Mouse (Mus musculus) activated CD4-positive, CD25-positive, alpha-beta regulatory T cell, adult 4 months (primary cell): ENCODE results near the gene Snrnp40. TPM values are rescaled to one million over a fixed set of nuclear protein-coding genes. Genes with fewer than 3 reads are reported as not detected.

Experiments
- ATAC-seq: one replicate; pipeline ENCODE4 v1.8.0; 2017
- polyA plus RNA-seq, 2 experiments: library from polyadenylated mRNA; unstranded; fragments of 100-300 nt; shearing (Covaris generic); gene quantifications; one replicate each; pipeline ENCODE4 v1.2.1; 2017

Gene Snrnp40
- polyA plus RNA-seq, 2 experiments from 2014 or later: 65.1 to 71.2 TPM

- no peak for ATAC-seq
Observed at GRCm38 (mm10) chr4:130380418-130380817, 20.5 kb downstream of the Snrnp40 start.

GRCm38 (mm10) chr4:130387256-130387655 is 27.3 kb downstream of the Snrnp40 start:
- ATAC-seq: no peak

- no peak for ATAC-seq
Observed at GRCm38 (mm10) chr4:130389496-130389895, 29.6 kb downstream of the Snrnp40 start.

- ATAC-seq: no peak
Observed at GRCm38 (mm10) chr4:130389927-130390326, 30.0 kb downstream of the Snrnp40 start.

- ATAC-seq: no peak
Observed at GRCm38 (mm10) chr4:130391265-130391664, 31.3 kb downstream of the Snrnp40 start.

Other genes with a start within 250 kb of the Snrnp40 start
- not detected for gene Hcrtr1, start 220.8 kb upstream of the Snrnp40 start, polyA plus RNA-seq
- gene Tinagl1, start 185.0 kb upstream of the Snrnp40 start, polyA plus RNA-seq: not detected
- not detected for gene Gm853, start 137.7 kb upstream of the Snrnp40 start, polyA plus RNA-seq
- gene Serinc2, start 80.9 kb upstream of the Snrnp40 start, polyA plus RNA-seq: under 1 TPM; 0.61 to 0.92 TPM
- gene Fabp3, start 51.5 kb upstream of the Snrnp40 start, polyA plus RNA-seq: under 1 TPM in 1 of 2 experiments, not detected in 1; 0.42 TPM
- gene Gm10570, start 51.5 kb upstream of the Snrnp40 start, polyA plus RNA-seq: not detected
- gene Zcchc17, start 189 bp upstream of the Snrnp40 start, polyA plus RNA-seq: 10 to 100 TPM; 70.6 to 72.2 TPM
- gene Nkain1, start 214.0 kb downstream of the Snrnp40 start, polyA plus RNA-seq: not detected